Mouse (Mus musculus) gastrocnemius, adult 18-20 months (tissue): ENCODE results near the gene Gm28047. TPM values are rescaled to one million over a fixed set of nuclear protein-coding genes. Genes with fewer than 3 reads are reported as not detected.
"Not testable (repeated sequence)": the region's sequence is repeated elsewhere in the genome, so short reads cannot be mapped to it uniquely, and the experiment has no call there.

Experiments
- DNase-seq: peaks from one replicate; pipeline ENCODE4 v3.0.0; 2021; ENCODE audit warnings: low spot score
- total RNA-seq, 2 experiments: library from RNA; stranded (reverse); gene quantifications; 2 replicates each; pipeline ENCODE4 v1.2.3; 2021

The Gm28047 gene
- total RNA-seq, 2 experiments from 2014 or later: 0.57 TPM; not detected in 1

DNA sequence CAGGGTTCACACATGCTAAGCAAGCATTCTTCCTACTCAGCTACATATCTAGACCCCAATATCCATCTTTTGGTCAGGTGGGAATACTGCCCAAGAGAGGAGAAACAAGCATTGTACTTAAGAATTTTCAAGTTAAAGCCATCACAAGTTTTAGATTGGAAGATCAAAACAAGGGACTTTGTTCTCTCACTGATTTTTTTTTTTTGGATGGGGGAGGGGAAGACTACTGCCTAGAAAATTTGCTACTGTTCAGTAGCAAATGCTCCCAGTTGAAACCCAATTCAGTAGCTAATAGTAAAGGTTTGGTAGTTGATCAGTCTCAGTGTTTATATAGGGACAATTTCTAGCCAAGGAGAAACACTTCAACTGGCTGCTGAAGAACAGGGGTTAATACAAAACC is 2.3 kb downstream of the Gm28047 start:
- no peak for DNase-seq

DNA sequence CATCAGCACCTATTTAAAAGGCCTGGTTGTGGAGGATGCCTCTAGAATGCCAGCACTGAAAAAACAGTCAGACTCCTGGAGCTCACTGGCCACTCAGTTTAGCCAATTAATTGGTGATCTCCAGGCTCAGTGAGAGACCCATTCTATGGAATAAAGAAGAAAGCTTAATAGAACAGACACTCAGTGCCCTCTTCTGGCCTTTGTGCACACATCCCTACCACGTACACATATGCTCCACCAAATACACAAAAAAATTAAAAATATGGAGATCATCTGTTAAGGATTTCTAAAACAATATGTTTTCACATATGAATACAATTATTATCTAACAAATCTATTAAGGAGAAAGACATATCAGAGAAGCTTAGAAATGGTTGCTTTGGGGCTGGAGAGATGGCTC is 4.1 kb downstream of the Gm28047 start:
- no peak for DNase-seq

DNA sequence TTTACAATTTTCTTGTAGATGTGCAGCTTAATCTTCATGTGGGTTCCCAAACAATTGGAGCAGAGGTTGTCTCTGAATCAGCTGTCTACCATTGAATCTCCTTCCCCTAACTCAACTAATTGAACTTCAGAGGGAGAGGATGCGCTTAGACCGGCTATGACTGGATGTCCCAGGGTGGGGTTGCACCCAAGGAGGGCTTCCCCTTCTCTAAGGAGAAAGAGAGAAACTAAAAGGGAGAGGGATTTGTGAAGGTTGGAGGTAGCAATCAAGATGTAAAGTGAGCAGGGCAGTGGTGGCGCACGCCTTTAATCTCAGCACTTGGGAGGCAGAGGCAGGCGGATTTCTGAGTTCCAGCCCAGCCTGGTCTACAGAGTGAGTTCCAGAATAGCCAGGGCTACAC is 5.4 kb downstream of the Gm28047 start:
- no peak for DNase-seq

DNA sequence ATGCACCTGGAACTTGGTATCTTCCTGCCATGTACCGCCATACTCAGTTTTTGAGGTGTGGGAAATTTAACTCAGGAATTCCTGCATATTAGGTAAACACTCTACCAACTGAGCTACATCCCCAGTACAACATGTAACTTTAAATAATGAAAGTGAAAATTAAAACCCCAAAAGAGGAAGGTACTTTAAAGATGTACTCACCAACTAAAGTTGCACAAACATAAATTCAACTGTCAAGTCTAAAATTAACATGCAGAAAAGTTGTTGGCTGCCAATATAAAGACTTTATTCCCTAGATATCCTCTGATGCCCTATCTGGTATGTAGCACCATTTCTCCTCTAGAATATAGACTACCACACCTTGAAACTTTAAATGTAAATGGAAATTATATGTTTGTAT is 7.2 kb downstream of the Gm28047 start:
- DNase-seq: no peak

DNA sequence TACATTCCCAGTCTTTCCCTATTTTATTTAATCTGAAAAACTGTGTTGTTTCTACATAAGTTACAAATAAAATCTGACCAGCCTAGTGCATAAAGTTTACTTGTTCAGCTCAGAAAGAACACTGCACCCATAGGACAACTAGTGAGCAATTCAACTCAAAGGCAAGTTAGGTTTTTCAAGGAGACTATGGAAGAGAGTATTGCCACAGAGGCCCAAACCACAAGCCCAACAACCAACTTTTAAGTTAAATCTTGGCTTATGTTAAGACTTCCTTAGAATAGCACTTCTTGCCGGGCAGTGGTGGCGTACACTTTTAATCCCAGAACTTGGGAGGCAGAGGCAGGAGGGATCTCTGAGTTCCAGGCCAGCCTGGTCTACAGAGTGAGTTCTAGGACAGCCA is 8.7 kb downstream of the Gm28047 start:
- no peak for DNase-seq

DNA sequence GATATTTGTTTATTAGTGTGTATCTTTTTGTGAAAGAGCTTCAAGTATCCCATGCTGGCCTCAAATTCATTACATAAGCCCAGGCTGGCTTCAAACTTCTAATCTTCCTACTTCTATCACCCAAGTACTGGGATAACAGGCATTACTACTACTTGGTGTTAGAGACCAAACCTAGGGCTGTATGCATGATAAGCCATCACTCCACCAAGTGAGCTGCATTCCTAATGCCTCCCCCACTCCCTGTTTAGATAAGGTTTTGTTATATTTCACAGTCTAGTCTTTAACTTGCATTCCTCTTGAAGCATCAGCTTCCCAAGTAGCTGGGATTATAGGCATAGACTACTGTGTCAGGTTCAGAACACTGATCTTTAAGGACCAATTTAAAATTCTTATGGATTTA is 10.6 kb downstream of the Gm28047 start:
- DNase-seq: no peak

DNA sequence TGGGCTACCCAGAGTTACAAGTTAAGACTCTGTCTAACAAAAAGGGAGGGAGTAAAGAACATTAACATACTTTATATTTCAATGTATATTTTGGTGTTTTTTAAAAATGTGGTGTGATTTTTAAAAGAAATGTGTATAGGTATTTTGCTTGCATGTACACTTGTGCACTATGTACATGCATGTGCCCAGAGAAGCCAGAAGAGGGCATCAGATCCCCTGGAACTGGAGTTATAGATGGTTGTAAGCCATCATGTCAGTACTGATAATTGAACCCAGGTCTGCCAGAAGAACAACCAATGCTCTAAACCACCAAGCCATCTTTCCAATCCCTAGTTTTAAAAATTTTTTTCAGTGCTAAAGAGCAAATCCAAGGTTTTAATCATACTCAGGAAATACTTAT is 11.9 kb downstream of the Gm28047 start:
- no peak for DNase-seq

DNA sequence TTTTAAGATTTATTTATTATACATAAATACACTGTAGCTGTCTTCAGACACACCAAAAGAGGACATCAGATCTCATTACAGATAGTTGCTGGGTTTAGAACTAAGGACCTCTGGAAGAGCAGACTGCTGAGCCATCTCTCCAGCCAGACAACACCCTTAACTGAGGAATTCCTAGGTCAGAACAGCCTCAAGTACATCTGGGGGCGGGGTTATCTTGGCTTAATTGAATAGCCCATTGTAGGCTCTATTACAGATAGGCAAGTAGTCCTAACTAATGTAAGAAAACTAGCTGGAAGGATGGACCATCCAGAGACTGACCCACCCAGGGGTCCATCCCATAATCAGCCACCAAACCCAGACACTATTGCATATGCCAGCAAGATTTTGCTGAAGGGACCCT is 16.3 kb downstream of the Gm28047 start:
- DNase-seq: not testable (repeated sequence)

DNA sequence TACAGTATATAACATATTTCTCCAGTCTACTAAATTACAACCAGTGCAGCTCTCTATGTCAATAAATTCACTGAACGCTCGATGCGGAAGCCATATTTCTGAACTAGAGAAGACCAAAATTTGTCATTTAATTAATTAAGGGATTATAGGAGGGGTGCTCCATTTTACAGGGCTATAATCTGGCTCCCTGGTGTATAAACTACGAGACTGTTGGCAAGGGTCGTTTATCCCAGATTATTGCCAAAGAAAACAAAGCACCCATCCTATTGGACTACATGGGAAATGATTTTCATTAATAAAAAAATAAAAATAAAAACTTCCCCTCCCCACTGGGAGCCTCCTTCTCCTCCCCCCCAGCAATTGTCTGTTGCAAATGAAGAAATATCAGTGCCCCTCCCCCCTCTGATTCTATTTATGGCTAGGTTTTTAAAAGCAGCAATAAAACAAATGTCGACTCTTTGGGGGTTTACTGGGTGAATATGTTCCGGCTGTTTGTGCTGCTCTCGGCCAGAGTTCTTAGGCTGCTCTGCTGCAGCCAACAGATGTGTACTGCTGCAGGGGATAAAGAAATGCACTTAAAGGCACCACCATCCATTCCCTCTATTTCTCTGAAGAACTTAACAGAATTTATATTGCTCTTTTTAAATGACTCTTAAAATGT is 30.7 kb downstream of the Gm28047 start:
- DNase-seq: no peak

DNA sequence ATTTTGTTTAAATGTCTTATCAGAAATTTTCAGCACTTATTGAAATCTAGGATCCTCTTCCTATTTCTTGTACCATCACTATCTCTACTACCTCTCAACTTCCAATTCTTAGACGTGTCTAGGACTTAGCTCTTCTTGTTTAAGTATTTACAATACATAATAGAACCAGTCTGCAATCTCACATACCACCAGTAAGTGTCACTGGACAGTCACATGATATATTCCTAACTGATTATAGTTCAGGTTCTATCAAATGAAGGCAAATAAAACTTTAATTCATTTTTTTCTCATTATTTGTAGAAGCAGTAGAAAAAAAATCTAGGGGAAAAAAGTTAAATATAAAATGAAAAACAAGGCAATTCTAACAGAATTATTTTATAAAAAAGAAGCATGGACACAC is 32.2 kb downstream of the Gm28047 start:
- DNase-seq: no peak

DNA sequence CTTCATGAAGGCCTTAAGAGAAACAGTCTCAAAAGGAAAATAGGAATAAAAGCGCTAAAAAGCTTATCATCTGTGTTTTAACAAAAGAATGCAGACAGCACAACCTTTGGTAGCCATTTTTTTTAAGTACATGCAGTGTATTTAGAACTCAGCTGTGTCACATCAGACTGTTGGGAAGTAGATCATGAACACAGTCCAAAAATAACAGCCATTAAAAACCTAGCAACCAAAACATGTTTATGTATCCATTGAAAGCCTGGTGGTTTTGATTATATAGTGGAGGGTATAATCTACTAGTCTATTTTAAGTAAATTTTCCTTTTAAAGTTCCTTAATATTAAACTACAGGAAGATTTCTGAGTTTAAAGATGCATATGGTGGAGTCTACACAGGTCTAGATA is 34.3 kb downstream of the Gm28047 start:
- no peak for DNase-seq

DNA sequence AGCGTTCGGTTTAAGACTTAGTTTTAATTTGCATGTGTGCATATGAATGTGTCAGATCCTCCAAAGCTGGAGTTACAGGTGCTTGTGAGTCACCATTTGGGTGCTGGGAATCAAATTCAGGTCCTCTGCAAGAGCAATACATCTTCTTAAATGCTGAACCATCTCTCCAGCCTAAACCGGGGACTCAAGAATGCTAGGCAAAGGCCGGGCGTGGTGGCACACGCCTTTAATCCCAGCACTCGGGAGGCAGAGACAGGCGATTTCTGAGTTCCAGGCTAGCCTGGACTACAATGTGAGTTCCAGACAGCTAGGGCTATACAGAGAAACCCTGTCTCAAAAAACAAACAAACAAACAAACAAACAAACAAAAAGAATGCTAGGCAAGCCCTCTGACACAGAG is 35.0 kb downstream of the Gm28047 start:
- no peak for DNase-seq

DNA sequence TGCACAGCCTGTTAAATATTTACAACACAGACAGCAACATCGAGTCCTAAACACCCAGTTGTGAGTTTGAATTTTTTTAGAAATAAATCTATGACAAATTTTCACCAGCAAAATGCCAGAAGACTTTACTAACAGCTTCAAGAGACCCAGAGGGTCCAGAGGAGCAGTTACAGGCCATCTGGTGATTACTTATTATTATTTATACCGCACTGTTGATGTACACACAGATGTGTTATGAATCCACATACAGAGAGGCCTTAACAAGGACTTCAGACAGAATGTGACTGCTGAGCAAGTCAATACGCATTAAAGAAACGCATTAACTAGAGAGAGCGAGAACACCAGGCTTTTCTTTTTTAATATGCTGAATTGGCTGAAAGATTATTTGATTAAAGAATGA is 39.4 kb downstream of the Gm28047 start:
- no peak for DNase-seq

DNA sequence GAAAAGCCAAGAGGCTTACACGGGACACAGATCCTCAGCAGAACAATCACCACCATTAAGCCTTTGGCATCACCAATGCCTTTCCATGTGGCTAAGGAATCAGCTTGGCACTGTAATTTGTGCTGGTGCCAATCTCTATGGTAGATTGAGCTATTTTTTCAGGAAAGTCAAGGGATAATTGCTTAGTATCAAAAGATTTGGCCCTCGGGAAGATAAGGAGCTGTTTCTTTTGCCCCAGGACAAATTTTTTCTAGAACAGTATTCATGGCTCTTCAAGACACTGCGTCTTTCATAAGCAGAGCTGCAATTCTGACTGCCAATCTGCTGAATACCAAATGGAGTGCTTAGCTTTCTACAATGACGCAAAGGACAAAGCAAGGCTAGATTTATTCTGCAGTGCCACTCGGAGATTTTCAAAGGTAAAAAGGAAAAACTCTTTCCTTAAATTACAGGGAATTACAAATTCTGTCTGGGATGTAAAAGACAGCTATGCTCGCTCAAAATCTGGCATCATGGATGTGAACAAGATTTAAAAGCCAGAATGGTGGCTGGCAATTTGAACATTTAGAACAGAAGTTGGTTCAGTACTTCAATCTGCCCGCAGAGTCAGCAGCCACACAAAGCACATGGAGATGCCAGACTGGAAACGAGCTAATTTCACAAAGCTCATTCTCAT is 41.0 kb downstream of the Gm28047 start:
- no peak for DNase-seq

DNA sequence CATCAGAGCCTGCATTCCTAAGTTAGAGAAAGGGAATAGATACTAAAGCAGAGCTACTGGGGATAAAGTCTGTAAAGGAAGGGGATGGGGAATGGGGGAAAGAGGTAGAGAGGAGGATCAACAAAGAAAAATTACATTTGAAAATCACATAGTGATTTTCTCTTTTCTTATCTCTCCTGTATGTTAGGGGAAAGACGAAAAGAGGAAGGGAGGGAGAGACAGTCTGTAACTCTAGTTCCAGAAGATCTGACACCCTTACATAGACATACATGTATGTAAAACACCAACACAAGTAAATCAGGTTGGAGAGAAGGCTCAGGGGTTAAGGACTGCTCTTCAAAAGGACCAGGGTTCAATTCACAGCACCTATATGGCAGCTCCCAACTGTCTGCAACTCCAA is 43.7 kb downstream of the Gm28047 start:
- DNase-seq: no peak

DNA sequence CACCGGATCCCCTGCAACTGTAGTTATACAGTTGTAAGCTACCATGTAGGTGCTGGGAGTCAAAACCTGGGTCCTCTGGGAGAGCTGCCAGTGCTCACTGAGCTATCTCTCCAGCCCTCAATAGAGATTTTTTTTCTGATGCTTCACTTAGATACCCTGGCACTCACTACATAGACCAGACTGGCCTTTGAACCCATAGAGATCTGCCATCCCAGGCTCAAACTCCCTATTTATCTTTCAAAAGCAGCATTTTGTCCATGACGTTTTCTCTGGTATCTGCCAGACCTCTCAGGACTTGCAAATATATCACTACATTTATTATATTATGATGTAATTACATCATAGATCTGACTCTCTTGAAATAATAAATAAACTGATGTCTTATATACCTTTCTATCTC is 46.5 kb downstream of the Gm28047 start:
- DNase-seq: no peak

DNA sequence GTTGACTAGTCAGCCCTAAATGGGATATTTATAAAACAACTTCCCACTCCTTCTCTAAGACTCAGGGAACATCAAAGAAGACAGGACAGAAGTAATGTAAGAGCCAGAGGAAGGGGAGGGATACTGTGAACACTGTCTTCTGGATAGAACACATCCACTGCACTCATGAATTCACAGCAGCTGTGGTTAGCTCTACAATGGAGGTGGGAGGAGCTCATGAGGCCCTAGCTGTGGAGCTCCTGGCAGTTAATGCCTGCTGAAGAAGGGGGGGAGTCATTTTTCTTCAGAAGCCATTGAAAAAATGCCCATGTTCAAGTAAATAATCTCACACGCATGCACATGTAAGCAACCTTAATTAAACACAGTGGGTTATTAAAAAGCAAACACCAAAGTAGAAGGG is 47.9 kb downstream of the Gm28047 start:
- DNase-seq: no peak

DNA sequence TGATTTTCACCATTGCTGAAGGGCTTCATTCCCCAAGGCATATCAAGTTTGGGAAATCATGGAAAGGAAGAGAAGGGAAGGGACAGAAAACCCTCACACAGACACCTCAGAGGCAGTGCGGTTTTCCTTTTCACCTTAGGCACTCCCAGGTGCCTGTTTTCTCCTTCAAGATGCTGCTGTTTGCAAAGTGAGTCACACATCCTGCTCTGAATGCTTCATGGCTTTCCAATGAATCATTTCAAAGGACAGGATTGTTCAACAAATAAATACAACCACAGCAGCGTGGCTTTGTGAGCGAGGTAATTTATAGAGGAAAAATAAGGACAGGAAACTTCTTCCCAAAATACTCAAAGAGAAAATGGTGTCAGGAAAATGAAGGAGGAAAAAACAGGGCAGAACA is 52.8 kb downstream of the Gm28047 start:
- DNase-seq: no peak

DNA sequence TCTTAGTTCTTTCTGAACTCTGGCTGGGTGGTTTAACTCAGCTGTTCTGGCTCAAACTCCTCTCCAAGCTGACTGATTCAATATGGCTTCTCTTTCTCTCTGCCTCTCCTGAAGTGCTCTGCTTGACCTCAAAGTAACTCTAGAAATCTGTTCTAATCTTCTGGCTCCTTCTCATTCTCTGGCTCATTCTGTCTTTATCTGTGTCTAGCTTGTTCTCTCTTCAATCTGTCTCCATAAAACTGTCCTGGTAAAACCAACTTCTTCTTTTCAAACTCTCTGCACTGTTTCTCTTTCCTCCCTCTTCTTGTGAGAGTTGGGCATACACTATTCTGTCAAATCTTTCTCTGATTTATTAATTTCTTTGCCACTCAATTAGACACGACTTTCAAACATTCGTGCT is 57.0 kb downstream of the Gm28047 start:
- DNase-seq: no peak

DNA sequence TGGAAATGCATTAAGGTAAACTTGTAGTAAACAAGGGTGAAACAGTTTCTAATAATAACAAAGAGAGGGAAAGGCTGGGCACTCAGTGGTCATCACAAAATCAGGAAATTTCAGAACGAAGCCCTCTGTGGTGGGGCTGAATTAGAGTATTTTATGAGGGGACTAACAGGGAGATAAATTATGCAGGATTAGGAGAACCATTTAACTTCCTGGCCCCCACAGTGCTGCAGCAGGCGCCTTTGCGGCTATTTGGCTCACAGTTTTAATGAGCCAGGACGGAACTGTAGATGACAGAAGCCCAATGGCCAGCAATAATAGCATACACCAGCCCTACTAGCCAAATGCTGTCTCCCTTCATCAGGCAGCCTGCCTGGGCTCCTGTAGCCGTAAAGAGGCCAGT is 61.2 kb downstream of the Gm28047 start:
- no peak for DNase-seq

DNA sequence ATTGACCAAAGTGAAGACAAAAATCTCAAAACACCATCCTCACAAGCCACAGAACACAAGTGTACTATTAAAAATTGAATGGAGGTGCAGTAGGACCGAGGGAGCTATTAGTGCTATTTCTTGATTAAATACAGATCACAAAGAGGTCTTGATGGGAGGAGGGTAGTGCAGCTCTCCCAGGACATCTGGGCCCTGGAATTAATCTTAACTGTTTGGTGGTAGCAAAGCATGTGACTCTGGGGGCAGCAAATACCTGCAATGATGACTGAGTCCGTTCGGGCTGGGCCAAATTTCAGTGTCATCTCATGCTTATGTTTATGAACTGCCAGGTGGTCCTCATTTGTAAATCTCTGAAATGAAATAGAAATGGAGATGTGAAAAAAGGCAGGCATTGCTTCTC is 61.8 kb downstream of the Gm28047 start:
- no peak for DNase-seq

DNA sequence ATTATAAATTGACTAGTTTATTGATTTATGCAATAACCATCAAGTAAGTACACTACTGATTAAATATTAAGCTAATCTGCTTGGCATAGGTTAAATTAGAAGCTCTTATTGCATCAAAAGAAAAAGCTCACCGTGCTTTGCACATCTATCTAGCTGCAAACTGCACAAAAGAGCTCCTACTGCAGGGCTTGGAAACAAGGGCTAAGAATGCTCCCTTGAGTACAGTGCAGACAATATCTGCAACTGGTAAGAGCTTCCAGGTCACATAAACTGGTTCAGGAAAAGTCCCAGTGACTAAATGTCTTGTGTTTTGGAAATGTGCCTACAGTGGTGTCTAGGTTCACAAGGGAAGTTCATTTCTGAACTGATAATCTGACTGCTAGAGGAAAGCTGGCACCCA is 62.4 kb downstream of the Gm28047 start:
- DNase-seq: no peak

DNA sequence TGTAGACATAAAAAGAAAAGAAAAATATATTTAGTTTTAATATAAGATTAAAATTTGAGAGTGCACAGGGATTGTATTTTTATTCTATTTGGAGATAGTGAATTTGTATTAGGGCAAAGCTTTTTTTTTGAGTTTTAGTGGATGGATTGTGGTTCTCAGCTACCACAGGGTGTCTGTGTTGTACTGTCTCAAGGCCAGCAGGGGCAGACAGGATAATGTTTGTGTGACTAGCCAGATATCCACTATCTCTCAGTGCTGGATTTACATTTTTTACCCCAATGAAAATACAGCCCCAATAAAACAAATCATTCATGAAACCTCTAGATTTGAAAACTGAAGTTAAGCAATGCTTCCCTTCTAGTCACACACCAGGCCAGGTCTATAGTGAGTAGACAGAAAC is 67.3 kb downstream of the Gm28047 start:
- no peak for DNase-seq

DNA sequence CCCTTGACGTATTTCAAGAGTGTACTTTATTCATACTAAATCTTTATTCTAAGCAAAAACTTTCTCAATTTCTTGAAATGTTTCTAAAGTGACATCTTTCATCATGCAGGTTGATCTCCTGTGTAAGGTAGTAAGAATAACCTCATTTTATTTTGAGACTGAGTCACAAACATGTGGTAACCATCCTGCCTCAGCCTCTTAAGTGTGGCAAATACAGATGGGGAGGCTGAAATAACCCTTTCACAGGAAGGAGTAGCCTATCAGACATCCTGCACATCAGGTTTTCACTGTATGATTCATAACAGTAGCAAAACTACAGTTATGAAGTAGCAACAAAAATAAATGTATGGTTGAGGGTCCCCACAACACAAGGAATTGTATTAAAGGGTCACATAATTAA is 69.3 kb downstream of the Gm28047 start:
- no peak for DNase-seq
